Mouse (Mus musculus): Measurements from ENCODE around the gene H2-Q6. TPM values are rescaled to one million over a fixed set of nuclear protein-coding genes. Genes with fewer than 3 reads are reported as not detected.
"Not testable (repeated sequence)": the region's sequence is repeated elsewhere in the genome, so short reads cannot be mapped to it uniquely, and the experiment has no call there.

The H2-Q6 gene
- polyA plus RNA-seq, 1 experiment from 2014 or later = 16.4 TPM

DNA sequence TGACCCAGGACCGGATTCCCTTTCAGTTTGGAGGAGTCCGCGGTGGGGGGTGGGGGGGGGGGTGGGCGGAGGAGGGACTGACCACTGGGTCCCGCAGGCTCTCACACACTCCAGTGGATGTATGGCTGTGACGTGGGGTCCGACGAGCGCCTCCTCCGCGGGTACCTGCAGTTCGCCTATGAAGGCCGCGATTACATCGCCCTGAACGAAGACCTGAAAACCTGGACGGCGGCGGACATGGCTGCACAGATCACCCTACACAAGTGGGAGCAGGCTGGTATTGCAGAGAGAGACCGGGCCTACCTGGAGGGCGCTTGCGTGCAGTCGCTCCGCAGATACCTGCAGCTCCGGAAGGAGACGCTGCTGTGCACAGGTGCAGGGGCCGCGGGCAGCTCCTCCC lies 824 bp downstream of the H2-Q6 start:
- not testable (repeated sequence) for H3K36me3 ChIP-seq (ENCODE audit: control insufficient read depth, insufficient read depth, low read length); H3K9me3 ChIP-seq (ENCODE audit: control insufficient read depth, low read length); H3K9ac ChIP-seq (ENCODE audit: low read depth, low read length); H3K27ac ChIP-seq (ENCODE audit: low read depth, low read length); H3K4me1 ChIP-seq (replicated peaks; ENCODE audit: control insufficient read depth, insufficient read depth, low read length)
- 11% methylated on average over 28 of the region's 28 CpGs for WGBS
- ATAC-seq (replicated peaks; ENCODE audit: low FRiP score) = peak; percentile 53; the same call in 1 of the 2 replicates
- Histone ChIP-seq H3K4me3 (ENCODE audit: low read depth, low read length) (peak overlapping the region; percentile 30; the same call in 1 of the 2 replicates), H3K4me2 (peak overlapping the region; percentile 59), H3K27me3 (replicated peaks; ENCODE audit: control insufficient read depth, insufficient read depth, low read length) (peaks cover 21% of the 10 kb centered on the region)
- DNase-seq (ENCODE audit: low spot score) = peak; percentile 42

DNA sequence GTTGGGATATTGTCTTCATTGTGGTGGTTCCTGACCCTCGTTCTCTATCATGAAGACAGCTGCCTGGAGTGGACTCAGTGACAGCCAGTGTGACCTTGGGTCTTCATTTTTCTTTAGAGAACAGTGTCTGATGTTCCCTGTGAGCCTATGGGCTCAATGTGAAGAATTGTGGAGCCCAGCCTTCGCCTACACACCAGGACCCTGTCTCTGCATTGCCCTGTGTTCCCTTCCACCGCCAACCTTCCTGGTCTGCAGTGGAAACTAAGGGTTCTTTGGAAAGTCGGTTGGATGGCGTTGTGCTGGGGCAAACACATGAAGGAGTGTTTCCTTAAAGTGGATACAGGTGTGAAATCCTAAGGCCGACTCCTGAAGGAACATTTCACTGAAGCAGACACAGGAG lies 4.2 kb downstream of the H2-Q6 start:
- not testable (repeated sequence) for DNase-seq (ENCODE audit: low spot score); H3K4me3 ChIP-seq (ENCODE audit: low read depth, low read length); H3K4me2 ChIP-seq; ATAC-seq (replicated peaks; ENCODE audit: low FRiP score); H3K9me3 ChIP-seq (ENCODE audit: control insufficient read depth, low read length); H3K9ac ChIP-seq (ENCODE audit: low read depth, low read length); H3K36me3 ChIP-seq (ENCODE audit: control insufficient read depth, insufficient read depth, low read length); H3K4me1 ChIP-seq (replicated peaks; ENCODE audit: control insufficient read depth, insufficient read depth, low read length); H3K27ac ChIP-seq (ENCODE audit: low read depth, low read length)
- peaks cover 21% of the 10 kb centered on the region for H3K27me3 ChIP-seq (replicated peaks; ENCODE audit: control insufficient read depth, insufficient read depth, low read length)
- 75% methylated on average over 6 of the region's 6 CpGs for WGBS

DNA sequence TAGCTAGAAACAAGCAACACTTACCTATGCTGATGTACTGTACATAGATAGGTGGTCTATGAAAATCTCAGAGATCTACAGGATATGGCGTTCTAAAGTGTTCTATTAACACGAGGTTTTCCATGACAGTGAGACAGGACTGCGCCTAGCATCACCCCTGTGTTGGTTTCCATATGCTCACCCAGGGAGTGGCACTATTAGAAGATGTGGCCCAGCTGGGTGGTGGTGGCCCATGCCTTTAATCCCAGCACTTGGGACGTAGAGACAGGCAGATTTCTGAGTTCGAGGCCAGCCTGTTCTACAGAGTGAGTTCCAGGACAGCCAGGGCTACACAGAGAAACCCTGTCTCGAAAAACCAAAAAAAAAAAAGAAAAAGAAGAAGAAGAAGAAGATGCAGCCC lies 6.0 kb downstream of the H2-Q6 start:
- not testable (repeated sequence) for H3K9ac ChIP-seq (ENCODE audit: low read depth, low read length); DNase-seq (ENCODE audit: low spot score); H3K36me3 ChIP-seq (ENCODE audit: control insufficient read depth, insufficient read depth, low read length); H3K4me1 ChIP-seq (replicated peaks; ENCODE audit: control insufficient read depth, insufficient read depth, low read length); H3K9me3 ChIP-seq (ENCODE audit: control insufficient read depth, low read length); H3K4me2 ChIP-seq; H3K27ac ChIP-seq (ENCODE audit: low read depth, low read length); H3K4me3 ChIP-seq (ENCODE audit: low read depth, low read length); ATAC-seq (replicated peaks; ENCODE audit: low FRiP score); H3K27me3 ChIP-seq (replicated peaks; ENCODE audit: control insufficient read depth, insufficient read depth, low read length)
- 73% methylated on average over 6 of the region's 6 CpGs for WGBS

DNA sequence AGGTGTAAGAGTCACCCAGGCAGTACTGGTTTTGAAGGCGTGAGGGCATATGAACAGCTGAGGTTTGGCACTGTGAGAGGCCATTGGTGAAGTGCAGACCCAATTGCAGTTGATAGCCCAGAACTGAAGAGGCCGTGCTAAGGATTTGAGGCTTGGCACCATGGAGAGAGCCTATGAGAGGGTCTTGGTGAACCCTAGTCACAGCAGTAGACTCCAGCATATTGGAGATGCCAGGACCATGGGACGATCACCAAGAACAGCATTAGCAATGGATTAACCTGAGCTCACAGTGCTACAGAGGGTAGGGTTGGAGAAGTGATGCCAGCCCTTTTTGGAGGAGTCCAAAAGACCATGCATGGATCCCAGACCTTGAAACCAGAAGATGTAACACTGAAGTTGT lies 7.5 kb downstream of the H2-Q6 start:
- H3K4me2 ChIP-seq; DNase-seq (ENCODE audit: low spot score); H3K27me3 ChIP-seq (replicated peaks; ENCODE audit: control insufficient read depth, insufficient read depth, low read length); H3K9me3 ChIP-seq (ENCODE audit: control insufficient read depth, low read length); H3K4me1 ChIP-seq (replicated peaks; ENCODE audit: control insufficient read depth, insufficient read depth, low read length); H3K36me3 ChIP-seq (ENCODE audit: control insufficient read depth, insufficient read depth, low read length); H3K27ac ChIP-seq (ENCODE audit: low read depth, low read length); H3K4me3 ChIP-seq (ENCODE audit: low read depth, low read length); H3K9ac ChIP-seq (ENCODE audit: low read depth, low read length); ATAC-seq (replicated peaks; ENCODE audit: low FRiP score): not testable (repeated sequence)
- WGBS = 82% methylated on average over 3 of the region's 3 CpGs

DNA sequence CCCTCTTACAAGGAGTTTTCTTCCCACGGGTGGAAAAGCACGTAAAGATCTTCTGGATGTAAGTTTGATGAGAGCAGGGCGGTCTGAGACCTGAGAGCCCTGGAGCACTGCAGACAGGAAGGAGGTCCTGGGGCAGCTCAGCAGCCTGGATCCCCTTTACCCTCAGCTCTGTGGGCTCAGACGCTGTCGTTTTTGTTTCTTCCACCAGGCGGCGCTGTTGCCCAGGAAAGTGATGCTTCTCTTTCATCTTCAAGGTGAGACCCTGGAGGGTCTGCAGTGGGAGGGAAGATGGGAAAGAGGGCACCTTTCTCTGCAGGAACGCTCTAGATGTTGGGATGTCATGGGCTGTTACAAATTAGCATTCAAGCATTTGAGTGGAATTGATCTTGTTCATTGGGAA lies 10.2 kb downstream of the H2-Q6 start:
- not testable (repeated sequence) for H3K27ac ChIP-seq (ENCODE audit: low read depth, low read length); ATAC-seq (replicated peaks; ENCODE audit: low FRiP score); H3K4me2 ChIP-seq; H3K9ac ChIP-seq (ENCODE audit: low read depth, low read length); H3K36me3 ChIP-seq (ENCODE audit: control insufficient read depth, insufficient read depth, low read length); H3K9me3 ChIP-seq (ENCODE audit: control insufficient read depth, low read length); H3K4me1 ChIP-seq (replicated peaks; ENCODE audit: control insufficient read depth, insufficient read depth, low read length); H3K4me3 ChIP-seq (ENCODE audit: low read depth, low read length)
- 8% methylated on average over 8 of the region's 8 CpGs for WGBS
- peak; percentile 46 for DNase-seq (ENCODE audit: low spot score)
- peaks cover 17% of the 10 kb centered on the region for H3K27me3 ChIP-seq (replicated peaks; ENCODE audit: control insufficient read depth, insufficient read depth, low read length)

DNA sequence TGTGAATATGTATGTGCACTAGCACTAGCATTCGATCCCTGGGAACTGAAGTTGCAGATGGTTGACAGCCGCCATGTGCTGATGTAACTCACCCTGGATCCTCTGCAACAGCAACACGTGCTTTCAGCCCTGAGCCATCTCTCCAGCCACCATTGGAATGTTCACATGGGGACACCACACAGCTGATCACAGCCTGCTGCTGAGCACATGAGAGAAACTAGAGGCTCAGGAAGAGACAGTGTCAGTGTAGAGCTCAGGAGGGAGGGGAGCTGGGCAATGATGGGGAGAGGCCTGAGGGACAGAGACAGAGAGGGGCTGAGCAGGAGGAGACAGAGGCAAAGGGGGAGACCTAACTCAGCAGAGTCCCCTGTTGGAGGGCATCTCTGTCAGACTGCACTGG lies 10.9 kb downstream of the H2-Q6 start:
- not testable (repeated sequence) for H3K36me3 ChIP-seq (ENCODE audit: control insufficient read depth, insufficient read depth, low read length); H3K9me3 ChIP-seq (ENCODE audit: control insufficient read depth, low read length); ATAC-seq (replicated peaks; ENCODE audit: low FRiP score); H3K4me3 ChIP-seq (ENCODE audit: low read depth, low read length); H3K9ac ChIP-seq (ENCODE audit: low read depth, low read length); H3K4me1 ChIP-seq (replicated peaks; ENCODE audit: control insufficient read depth, insufficient read depth, low read length); H3K4me2 ChIP-seq; H3K27ac ChIP-seq (ENCODE audit: low read depth, low read length)
- 71% methylated on average over 3 of the region's 3 CpGs for WGBS
- peaks cover 23% of the 10 kb centered on the region for H3K27me3 ChIP-seq (replicated peaks; ENCODE audit: control insufficient read depth, insufficient read depth, low read length)
- peak; percentile 29 for DNase-seq (ENCODE audit: low spot score)

DNA sequence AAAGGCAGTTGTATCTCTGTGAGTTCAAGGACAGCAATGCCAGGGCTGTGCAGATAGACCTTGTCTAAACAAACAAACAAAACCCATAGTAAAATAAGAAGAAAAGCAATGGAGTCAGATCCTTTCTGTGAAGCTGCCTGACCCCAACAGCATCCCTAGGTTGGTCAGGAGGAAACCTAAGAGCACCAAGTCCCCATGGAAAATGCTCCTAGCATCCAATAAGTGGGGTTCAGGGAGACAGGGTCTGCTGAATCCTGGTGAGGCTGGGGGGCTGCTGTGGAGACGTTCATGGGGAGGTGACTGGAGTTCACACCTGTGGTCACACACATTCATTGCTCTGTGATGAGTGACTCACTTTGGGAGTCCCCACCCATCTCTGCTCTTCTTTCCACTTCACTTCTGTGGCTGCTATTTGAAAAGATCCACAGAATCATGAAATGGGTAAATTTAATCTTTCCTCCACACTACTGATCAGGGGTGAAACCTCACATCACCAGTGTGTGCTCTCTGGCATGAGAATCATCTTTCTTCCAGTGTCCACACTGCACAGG lies 12.8 kb downstream of the H2-Q6 start:
- WGBS = 65% methylated on average over 1 of the region's 1 CpGs
- peaks cover 21% of the 10 kb centered on the region for H3K27me3 ChIP-seq (replicated peaks; ENCODE audit: control insufficient read depth, insufficient read depth, low read length)
- not testable (repeated sequence) for H3K36me3 ChIP-seq (ENCODE audit: control insufficient read depth, insufficient read depth, low read length); H3K27ac ChIP-seq (ENCODE audit: low read depth, low read length); H3K9ac ChIP-seq (ENCODE audit: low read depth, low read length); H3K9me3 ChIP-seq (ENCODE audit: control insufficient read depth, low read length); ATAC-seq (replicated peaks; ENCODE audit: low FRiP score); H3K4me3 ChIP-seq (ENCODE audit: low read depth, low read length); H3K4me2 ChIP-seq; H3K4me1 ChIP-seq (replicated peaks; ENCODE audit: control insufficient read depth, insufficient read depth, low read length); DNase-seq (ENCODE audit: low spot score)

DNA sequence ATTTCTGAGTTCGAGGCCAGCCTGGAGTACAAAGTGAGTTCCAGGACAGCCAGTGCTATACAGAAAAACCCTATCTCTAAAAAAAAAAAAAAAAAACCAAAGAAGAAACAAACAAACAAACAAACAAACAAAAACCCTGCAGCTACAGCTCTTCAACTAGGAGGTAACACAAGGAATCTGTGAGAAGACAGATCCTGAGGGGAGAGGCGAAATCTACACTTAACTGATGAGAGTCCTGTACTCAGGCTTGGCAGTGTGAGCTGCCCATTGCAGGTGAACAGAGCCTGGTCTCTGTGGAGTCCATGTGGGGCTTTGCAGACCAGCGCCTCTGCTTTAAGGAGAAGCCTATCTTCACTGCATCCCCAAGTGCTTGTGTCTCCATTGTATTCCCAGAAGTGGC lies 13.7 kb downstream of the H2-Q6 start:
- peaks cover 21% of the 10 kb centered on the region for H3K27me3 ChIP-seq (replicated peaks; ENCODE audit: control insufficient read depth, insufficient read depth, low read length)
- H3K4me2 ChIP-seq = not testable (repeated sequence)

DNA sequence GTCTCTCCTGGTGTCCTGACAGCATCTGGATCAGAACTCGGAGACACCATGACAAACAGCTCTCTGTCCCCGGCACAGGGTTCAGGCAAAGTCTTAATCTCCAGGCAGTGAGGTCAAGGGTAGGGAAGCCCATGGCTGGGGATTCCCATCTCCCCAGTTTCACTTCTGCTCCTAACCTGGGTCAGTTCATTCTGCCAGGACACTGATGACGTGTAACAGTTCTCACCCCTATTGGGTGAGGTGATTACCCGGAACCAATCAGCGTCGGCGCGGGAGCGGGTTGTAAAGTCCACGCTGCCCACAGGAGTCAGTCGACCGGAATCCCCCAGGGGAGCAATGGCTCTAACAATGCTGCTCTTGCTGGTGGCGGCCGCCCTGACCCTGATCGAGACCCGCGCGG lies 14.2 kb downstream of the H2-Q6 start, which contains the start of gene H2-Q7:
Gene H2-Q7, plus strand, starts transcription at position 271 of the 400 bp plus-strand sequence.
- ATAC-seq (replicated peaks; ENCODE audit: low FRiP score) = peak; percentile 75
- not testable (repeated sequence) for H3K27ac ChIP-seq (ENCODE audit: low read depth, low read length); H3K36me3 ChIP-seq (ENCODE audit: control insufficient read depth, insufficient read depth, low read length); H3K9me3 ChIP-seq (ENCODE audit: control insufficient read depth, low read length); H3K4me1 ChIP-seq (replicated peaks; ENCODE audit: control insufficient read depth, insufficient read depth, low read length)
- Histone ChIP-seq H3K4me3 (ENCODE audit: low read depth, low read length) (peak within 1 kb of the TSS; percentile 42), H3K9ac (ENCODE audit: low read depth, low read length) (peak within 1 kb of the TSS; percentile 10; the same call in 1 of the 2 replicates), H3K27me3 (replicated peaks; ENCODE audit: control insufficient read depth, insufficient read depth, low read length) (peaks cover 21% of the 10 kb centered on the region), H3K4me2 (peak within 1 kb of the TSS; percentile 63)
- peak; percentile 51 for DNase-seq (ENCODE audit: low spot score)
- 6% methylated on average over 18 of the region's 18 CpGs for WGBS

More for the DNA sequence above, 13.7 kb downstream of the H2-Q6 start:
- H3K9ac ChIP-seq (ENCODE audit: low read depth, low read length); DNase-seq (ENCODE audit: low spot score); ATAC-seq (replicated peaks; ENCODE audit: low FRiP score); H3K4me3 ChIP-seq (ENCODE audit: low read depth, low read length); H3K4me1 ChIP-seq (replicated peaks; ENCODE audit: control insufficient read depth, insufficient read depth, low read length); H3K27ac ChIP-seq (ENCODE audit: low read depth, low read length); H3K36me3 ChIP-seq (ENCODE audit: control insufficient read depth, insufficient read depth, low read length); H3K9me3 ChIP-seq (ENCODE audit: control insufficient read depth, low read length): not testable (repeated sequence)
- WGBS = 49% methylated on average over 1 of the region's 3 CpGs

Measured in liver, embryonic 11.5 days (tissue).